Comparison of ENCODE assay signal across 9 mouse cellular contexts in the genomic region with DNA sequence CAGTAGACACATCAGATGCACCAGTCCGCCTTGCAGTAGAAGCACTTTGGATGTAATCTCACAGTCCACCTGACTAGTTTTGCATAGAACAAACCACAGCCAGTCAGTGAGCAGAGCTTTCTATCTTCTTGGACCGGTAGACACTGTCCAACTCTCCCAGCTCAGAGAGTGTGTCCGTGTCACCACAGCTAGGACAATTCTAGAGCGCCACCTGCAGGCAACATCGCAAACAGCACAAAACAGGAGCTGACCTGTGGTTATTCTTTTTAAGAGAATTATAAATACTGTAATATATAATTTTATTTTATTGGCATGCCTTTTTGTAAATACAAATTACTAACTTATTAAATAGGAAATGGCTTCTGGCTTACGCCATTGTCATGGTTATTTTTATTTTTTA. TPM values are rescaled to one million over a fixed set of nuclear protein-coding genes. Genes with fewer than 3 reads are reported as not detected.
A peak's percentile ranks its signal among the peaks of the same experiment; 100 is the strongest.
DNase-seq lines count a peak whose midpoint lies in the region; ATAC-seq and TF ChIP-seq lines count a peak whose summit lies in the region.
"Had no signal": no experiment of that assay in that cellular context is flagged by ENCODE, and none has a peak within 500 bp of the region (broad histone marks: within the 10 kb centered on the region; RNA-seq: fewer than 3 reads in every experiment).

No protein-coding gene starts in this region.

- no peak overlapping the region for H3K4me3 ChIP-seq in kidney, embryonic 16.5 days (ENCODE audit: low read length)
- H3K4me3 ChIP-seq in MEL (ENCODE audit: control insufficient read depth in 1 of 2, insufficient read depth in 1 of 2, low read depth in 2 of 2, low read length in 2 of 2), result no peak overlapping the region
- H3K4me3 ChIP-seq in olfactory bulb, adult 2 months (ENCODE audit: insufficient read depth, low read depth, low read length), result no peak overlapping the region

- no peak for TF ChIP-seq EP300 in MEL (IDR thresholded peaks at IDR 0.05; ENCODE audit: low read depth in 1 of 2, low read length in 2 of 2)

- no peak overlapping the region for H3K27ac ChIP-seq in kidney, embryonic 16.5 days (ENCODE audit: low read length)
- H3K27ac ChIP-seq in MEL (ENCODE audit: control insufficient read depth, low read depth, low read length), result no peak overlapping the region
- no peak overlapping the region for H3K27ac ChIP-seq in olfactory bulb, adult 2 months (ENCODE audit: insufficient read depth, low read depth, low read length)
- H3K27ac ChIP-seq: macrophage had no signal

- TF ChIP-seq POLR2A in MEL (IDR thresholded peaks at IDR 0.05; ENCODE audit: control insufficient read depth in 1 of 2, insufficient read depth in 1 of 2, low read depth in 1 of 2, low read length in 2 of 2, poor library complexity in 1 of 2), result no peak
- TF ChIP-seq POLR2A in olfactory bulb, adult 2 months (IDR thresholded peaks at IDR 0.05; ENCODE audit: insufficient read depth, low read depth, low read length), result no peak

- peaks cover 66% of the 10 kb centered on the region for H3K27me3 ChIP-seq in kidney, embryonic 16.5 days (ENCODE audit: insufficient read depth, low read length)
- H3K27me3 ChIP-seq in MEL (ENCODE audit: control insufficient read depth in 1 of 2, insufficient read depth in 2 of 2, low read length in 2 of 2), result no peaks in the 10 kb centered on the region

- 27% methylated on average over 6 of the region's 6 CpGs for WGBS in kidney, embryonic 16.5 days
- WGBS in olfactory bulb, adult 2 months, result 44% methylated on average over 6 of the region's 6 CpGs

- H3K36me3 ChIP-seq in kidney, embryonic 16.5 days (ENCODE audit: insufficient read depth, low read length), result 0 out of 2 replicates have a peak, but pooled peaks cover 5% of the 10 kb centered on the region
- no peaks in the 10 kb centered on the region for H3K36me3 ChIP-seq in MEL (ENCODE audit: control insufficient read depth in 1 of 2, insufficient read depth in 2 of 2, low read length in 2 of 2)

- H3K4me2 ChIP-seq in kidney, embryonic 16.5 days (replicated peaks; ENCODE audit: low read depth, low read length), result no peak overlapping the region

- DNase-seq in kidney, adult 11 months, result peak; percentile 37
- peak; percentile 57 for DNase-seq in MEL (ENCODE audit: low read depth, low spot score)
- peak; percentile 12 for DNase-seq in c-Kit-negative CD71-positive TER-119-positive erythroid progenitor cells, embryonic 14.5 days (ENCODE audit: low read depth, low spot score)
- DNase-seq in frontal cortex, postnatal 36 days (ENCODE audit: low spot score in 2 of 2), result peak; percentile 73 to 83
- DNase-seq in layer of hippocampus, postnatal 25 days (ENCODE audit: extremely low spot score in 1 of 2, low spot score in 1 of 2), result peak; percentile 46 to 82
- DNase-seq in yolk sac, embryonic 10.5 days (ENCODE audit: low spot score), result peak; percentile 52

- peaks cover 21% of the 10 kb centered on the region for H3K4me1 ChIP-seq in kidney, embryonic 16.5 days (ENCODE audit: insufficient read depth, low read length)
- H3K4me1 ChIP-seq in MEL (ENCODE audit: control insufficient read depth in 1 of 2, insufficient read depth in 2 of 2, low read length in 2 of 2), result no peaks in the 10 kb centered on the region
- peaks cover 15% of the 10 kb centered on the region for H3K4me1 ChIP-seq in olfactory bulb, adult 2 months (ENCODE audit: control insufficient read depth, insufficient read depth, low read length)

- ATAC-seq in kidney, embryonic 16.5 days (ENCODE audit: low FRiP score, low TSS enrichment), result no peak

- no peak overlapping the region for H3K9ac ChIP-seq in kidney, embryonic 16.5 days (replicated peaks; ENCODE audit: low read length)
- no peak overlapping the region for H3K9ac ChIP-seq in MEL (ENCODE audit: control insufficient read depth, low read depth, low read length, poor library complexity, severe bottlenecking)

- TF ChIP-seq RAD21 in MEL (IDR thresholded peaks at IDR 0.05; ENCODE audit: low read depth, low read length), result peak; percentile 78

- H3K79me2 ChIP-seq in MEL (ENCODE audit: control insufficient read depth, insufficient read depth, low read length, poor library complexity), result no peaks in the 10 kb centered on the region

- H3K9me3 ChIP-seq in kidney, embryonic 16.5 days (ENCODE audit: low read length), result 0 out of 2 replicates have a peak, but pooled peaks cover 3% of the 10 kb centered on the region
- H3K9me3 ChIP-seq in MEL (replicated peaks; ENCODE audit: insufficient read depth, low read length), result no peaks in the 10 kb centered on the region

- TF ChIP-seq CTCF in MEL (IDR thresholded peaks at IDR 0.05 in 2 of 3, conservative IDR thresholded peaks at IDR 0.05 in 1 of 3; ENCODE audit: control insufficient read depth in 1 of 3, insufficient read depth in 1 of 3, low read depth in 2 of 3, low read length in 3 of 3, poor library complexity in 1 of 3, severe bottlenecking in 1 of 3), result peak; percentile 82 to 88 (median 85)
- TF ChIP-seq CTCF in olfactory bulb, adult 2 months (IDR thresholded peaks at IDR 0.05; ENCODE audit: insufficient read depth, low read depth, low read length), result 0 out of 2 replicates have a peak, but pooled peaks have one; percentile 12

TF ChIP-seq in MEL, 35 proteins besides CTCF, POLR2A, EP300 and RAD21:
- no peak for TF ChIP-seq CHD1 (IDR thresholded peaks at IDR 0.05; ENCODE audit: low read depth, low read length)
- TF ChIP-seq HCFC1 (IDR thresholded peaks at IDR 0.05; ENCODE audit: low read depth, low read length), result no peak
- no peak for TF ChIP-seq USF1 (IDR thresholded peaks at IDR 0.05; ENCODE audit: low read depth, low read length)
- no peak for TF ChIP-seq ZKSCAN1 (IDR thresholded peaks at IDR 0.05; ENCODE audit: low read depth, low read length)
- peak; percentile 74 for TF ChIP-seq SMC3 (IDR thresholded peaks at IDR 0.05; ENCODE audit: low read depth, low read length)
- TF ChIP-seq ZMIZ1 (IDR thresholded peaks at IDR 0.05; ENCODE audit: low read depth, low read length), result no peak
- TF ChIP-seq GABPA (IDR thresholded peaks at IDR 0.05; ENCODE audit: low read depth, low read length), result no peak
- TF ChIP-seq ZC3H11A (IDR thresholded peaks at IDR 0.05; ENCODE audit: low read depth, low read length), result peak; percentile 75

RNA-seq across cellular contexts. Expression of gene Gm47841, which starts 4.6 kb away (rescaled TPM):
- polyA plus RNA-seq in kidney, embryonic 16.5 days (2015; fragmentation: Nextera tagmentation; extraction: Ambion mirVana), result not detected in 2 replicates
- not detected in 2 replicates for total RNA-seq in MEL (2012; rRNA removed)
- polyA plus RNA-seq in MEL (2012; ENCODE audit: insufficient read depth in 1 of 2, insufficient read length in 2 of 2, low read depth in 1 of 2, low replicate concordance in 2 of 2, missing spikeins in 1 of 2), result not detected
- not detected for total RNA-seq in layer of hippocampus, postnatal 25 days (2021)
- polyA plus RNA-seq in olfactory bulb, adult 2 months (2012; ENCODE audit: insufficient read depth, insufficient read length, low replicate concordance, missing spikeins), result not detected in 2 replicates
- polyA plus RNA-seq: macrophage had no signal

RNA-seq across cellular contexts. Expression of gene Fignl2, which starts 35.8 kb away (rescaled TPM):
- polyA plus RNA-seq in kidney, embryonic 16.5 days (2015; fragmentation: Nextera tagmentation; extraction: Ambion mirVana), result 0.26 and 0.35 TPM in 2 replicates
- total RNA-seq in MEL (2012; rRNA removed), result not detected in 2 replicates
- not detected for polyA plus RNA-seq in MEL (2012; ENCODE audit: insufficient read depth in 1 of 2, insufficient read length in 2 of 2, low read depth in 1 of 2, low replicate concordance in 2 of 2, missing spikeins in 1 of 2)
- total RNA-seq in layer of hippocampus, postnatal 25 days (2021), result 1 to 10 TPM; 1.5 TPM
- polyA plus RNA-seq in olfactory bulb, adult 2 months (2012; ENCODE audit: insufficient read depth, insufficient read length, low replicate concordance, missing spikeins), result not detected in 2 replicates

Comparison
In these comparisons a context has a peak if more than half of its experiments do, and no peak if none do; other contexts are left out.
1. DNase-seq: peak in every context shown above with its lines; median percentile 78 in frontal cortex, postnatal 36 days; 64 in layer of hippocampus, postnatal 25 days; 57 in MEL; 52 in yolk sac, embryonic 10.5 days; 37 in kidney, adult 11 months; 12 in c-Kit-negative CD71-positive TER-119-positive erythroid progenitor cells, embryonic 14.5 days.